Mouse (Mus musculus) CH12.LX (cell line): ENCODE measurements around the gene Olfr1394. TPM values are rescaled to one million over a fixed set of nuclear protein-coding genes. Genes with fewer than 3 reads are reported as not detected.

Experiments
- DNase-seq: peaks from one replicate; pipeline ENCODE4 v3.0.0-alpha.2; 2013; ENCODE audit errors: extremely low read depth
- H3K27ac ChIP-seq: 2 replicates; pipeline ENCODE4 v1.5.1; 2012; ENCODE audit warnings: low read depth, mild to moderate bottlenecking, control low read depth, moderate library complexity; ENCODE audit not compliant: insufficient read depth
- H3K27me3 ChIP-seq: replicated peaks from 2 replicates; pipeline ENCODE3; 2012; ENCODE audit warnings: inconsistent platforms
- H3K36me3 ChIP-seq, 2 experiments: replicated peaks in 1 of 2; 2 replicates each; pipeline versions ENCODE3 to v1.6.1; 2012; ENCODE audit warnings: inconsistent platforms in 1 of 2, low read length in 1 of 2, mild to moderate bottlenecking in 1 of 2, mixed read lengths in 1 of 2, moderate library complexity in 1 of 2; ENCODE audit not compliant: control insufficient read depth in 1 of 2, insufficient read depth in 1 of 2
- H3K4me1 ChIP-seq, 2 experiments: 2 replicates each; pipeline ENCODE4 v1.6.1; 2012; ENCODE audit warnings: inconsistent platforms in 1 of 2, moderate library complexity in 1 of 2; ENCODE audit not compliant: insufficient read depth in 2 of 2, control insufficient read depth in 1 of 2
- H3K4me2 ChIP-seq: 2 replicates; pipeline ENCODE4 v1.6.1; 2012; ENCODE audit warnings: low read depth, mild to moderate bottlenecking, control low read depth; ENCODE audit not compliant: poor library complexity, insufficient read depth, severe bottlenecking
- H3K4me3 ChIP-seq, 3 experiments: fragments of 150-350 bp in 1 of 3; sonication (generic) in 1 of 3; replicated peaks in 1 of 3; 2 replicates each; pipeline versions ENCODE3 to v1.5.1; 2011 to 2012; ENCODE audit warnings: low read depth in 2 of 3, low read length in 2 of 3, mild to moderate bottlenecking in 2 of 3, moderate library complexity in 2 of 3, control low read depth in 1 of 3, improper control_type of control experiment in 1 of 3, inconsistent platforms in 1 of 3, mixed read lengths in 1 of 3; ENCODE audit not compliant: poor library complexity in 1 of 3
- H3K79me2 ChIP-seq: replicated peaks from 2 replicates; pipeline ENCODE4 v1.6.1; 2012; ENCODE audit warnings: mild to moderate bottlenecking, moderate library complexity; ENCODE audit not compliant: control insufficient read depth, poor library complexity, insufficient read depth, severe bottlenecking; ENCODE audit errors: extremely low read depth
- H3K9ac ChIP-seq: 2 replicates; pipeline ENCODE4 v1.6.1; 2012; ENCODE audit warnings: low read depth, mild to moderate bottlenecking, control low read depth, moderate library complexity; ENCODE audit not compliant: insufficient read depth
- H3K9me3 ChIP-seq: replicated peaks from 2 replicates; pipeline ENCODE3; 2012; ENCODE audit warnings: low read length, inconsistent platforms, mixed read lengths
- BHLHE40 ChIP-seq: IDR thresholded peaks from 2 replicates; pipeline ENCODE4 v1.6.1; 2011; ENCODE audit warnings: mild to moderate bottlenecking, low read depth, low read length, improper control_type of control experiment
- CHD2 ChIP-seq: IDR thresholded peaks from 2 replicates; pipeline ENCODE4 v1.6.1; 2011; ENCODE audit warnings: low read length, improper control_type of control experiment
- CTCF ChIP-seq, 2 experiments: IDR thresholded peaks in 1 of 2; conservative IDR thresholded peaks in 1 of 2; 2 replicates each; pipeline ENCODE4 v1.5.1; 2011 to 2012; ENCODE audit warnings: low read depth in 2 of 2, low read length in 2 of 2, improper control_type of control experiment in 1 of 2, inconsistent platforms in 1 of 2, mild to moderate bottlenecking in 1 of 2, moderate library complexity in 1 of 2
- ELF1 ChIP-seq: IDR thresholded peaks from 2 replicates; pipeline ENCODE4 v1.6.1; 2014; ENCODE audit warnings: low read depth, mild to moderate bottlenecking, inconsistent platforms, low read length, improper control_type of control experiment
- EP300 ChIP-seq: IDR thresholded peaks from 2 replicates; pipeline ENCODE4 v1.6.1; 2011; ENCODE audit warnings: low read length, improper control_type of control experiment
- HCFC1 ChIP-seq: IDR thresholded peaks from 2 replicates; pipeline ENCODE4 v1.6.1; 2012; ENCODE audit warnings: low read depth, mild to moderate bottlenecking, inconsistent platforms, low read length, improper control_type of control experiment
- JUND ChIP-seq: conservative IDR thresholded peaks from 2 replicates; pipeline ENCODE4 v1.6.1; 2011; ENCODE audit warnings: low read depth, low read length, improper control_type of control experiment
- KAT2A ChIP-seq: IDR thresholded peaks from 2 replicates; pipeline ENCODE4 v1.6.1; 2012; ENCODE audit warnings: low read length, improper control_type of control experiment, inconsistent platforms; ENCODE audit not compliant: insufficient replicate concordance
- MAFK ChIP-seq: IDR thresholded peaks from 2 replicates; pipeline ENCODE4 v1.6.1; 2011; ENCODE audit warnings: low read length, improper control_type of control experiment; ENCODE audit not compliant: insufficient replicate concordance
- MEF2A ChIP-seq: IDR thresholded peaks from 2 replicates; pipeline ENCODE4 v1.6.1; 2014; ENCODE audit warnings: low read depth, mild to moderate bottlenecking, inconsistent platforms, low read length, improper control_type of control experiment, borderline replicate concordance
- MXI1 ChIP-seq: IDR thresholded peaks from 2 replicates; pipeline ENCODE4 v1.6.1; 2011; ENCODE audit warnings: mild to moderate bottlenecking, low read depth, low read length, improper control_type of control experiment
- NELFE ChIP-seq: IDR thresholded peaks from 2 replicates; pipeline ENCODE4 v1.6.1; 2011; ENCODE audit warnings: low read depth, low read length, improper control_type of control experiment
- NRF1 ChIP-seq: IDR thresholded peaks from 2 replicates; pipeline ENCODE4 v1.6.1; 2014; ENCODE audit warnings: low read depth, mild to moderate bottlenecking, inconsistent platforms, low read length, improper control_type of control experiment, moderate library complexity
- PAX5 ChIP-seq: IDR thresholded peaks from 2 replicates; pipeline ENCODE4 v1.6.1; 2012; ENCODE audit warnings: low read length, inconsistent platforms, mixed read lengths
- POLR2AphosphoS2 ChIP-seq: IDR thresholded peaks from 2 replicates; pipeline ENCODE4 v1.6.1; 2011; ENCODE audit warnings: low read depth, low read length, improper control_type of control experiment
- RAD21 ChIP-seq: IDR thresholded peaks from 2 replicates; pipeline ENCODE4 v1.6.1; 2011; ENCODE audit warnings: low read depth, mild to moderate bottlenecking, low read length, improper control_type of control experiment, moderate library complexity
- RCOR1 ChIP-seq: conservative IDR thresholded peaks from 2 replicates; pipeline ENCODE4 v1.6.1; 2012; ENCODE audit warnings: low read depth, mild to moderate bottlenecking, inconsistent platforms, low read length, improper control_type of control experiment
- SMC3 ChIP-seq: IDR thresholded peaks from 2 replicates; pipeline ENCODE4 v1.6.1; 2011; ENCODE audit warnings: low read depth, low read length, improper control_type of control experiment
- TBP ChIP-seq: conservative IDR thresholded peaks from 2 replicates; pipeline ENCODE4 v1.6.1; 2011; ENCODE audit warnings: low read depth, low read length, improper control_type of control experiment
- TCF12 ChIP-seq: IDR thresholded peaks from 2 replicates; pipeline ENCODE4 v1.6.1; 2014; ENCODE audit warnings: low read depth, mild to moderate bottlenecking, inconsistent platforms, low read length, improper control_type of control experiment
- USF2 ChIP-seq: conservative IDR thresholded peaks from 2 replicates; pipeline ENCODE4 v1.6.1; 2011; ENCODE audit warnings: low read depth, low read length, improper control_type of control experiment
- ZC3H11A ChIP-seq: IDR thresholded peaks from 2 replicates; pipeline ENCODE4 v1.6.1; 2012; ENCODE audit warnings: low read depth, mild to moderate bottlenecking, inconsistent platforms, low read length, improper control_type of control experiment
- ZKSCAN1 ChIP-seq: IDR thresholded peaks from 2 replicates; pipeline ENCODE4 v1.6.1; 2012; ENCODE audit warnings: low read depth, inconsistent platforms, low read length, improper control_type of control experiment, borderline replicate concordance
- ZNF384 ChIP-seq: IDR thresholded peaks from 2 replicates; pipeline ENCODE4 v1.6.1; 2012; ENCODE audit warnings: low read depth, low read length, improper control_type of control experiment, inconsistent platforms
- dilution Hi-C: fragments of 300-500 bp; cut with MboI; formaldehyde crosslinking; loops from 2 replicates; pipeline ENCODE4 v1.14.3; 2020; ENCODE audit warnings: low sequenced_read_pairs; ENCODE audit not compliant: extremely low pct_unique_long_range_greater_than_20kb, extremely low pct_ligation_motif_present
- in situ Hi-C: fragments of 300-500 bp; cut with MboI; formaldehyde crosslinking; loops from 3 replicates; pipeline ENCODE4 v1.14.3; 2019; ENCODE audit warnings: low sequenced_read_pairs, low pct_ligation_motif_present, low pct_unique_long_range_greater_than_20kb, mixed read lengths
- polyA plus RNA-seq: library from polyadenylated mRNA; unstranded; fragments of >175 nt; gene quantifications from 2 replicates; pipeline ENCODE4 v1.2.1, GENCODE M21; 2012; ENCODE audit warnings: low read depth; ENCODE audit not compliant: insufficient read length
- total RNA-seq, 2 experiments: library from RNA; depleted of rRNA; stranded (reverse); fragments of 300-350 nt in 1 of 2; fragments of >200 nt in 1 of 2; gene quantifications; 2 replicates each; pipeline ENCODE4 v1.2.3; 2012 to 2014

The Olfr1394 gene
- total and polyA plus RNA-seq, 3 experiments: not detected

DNA sequence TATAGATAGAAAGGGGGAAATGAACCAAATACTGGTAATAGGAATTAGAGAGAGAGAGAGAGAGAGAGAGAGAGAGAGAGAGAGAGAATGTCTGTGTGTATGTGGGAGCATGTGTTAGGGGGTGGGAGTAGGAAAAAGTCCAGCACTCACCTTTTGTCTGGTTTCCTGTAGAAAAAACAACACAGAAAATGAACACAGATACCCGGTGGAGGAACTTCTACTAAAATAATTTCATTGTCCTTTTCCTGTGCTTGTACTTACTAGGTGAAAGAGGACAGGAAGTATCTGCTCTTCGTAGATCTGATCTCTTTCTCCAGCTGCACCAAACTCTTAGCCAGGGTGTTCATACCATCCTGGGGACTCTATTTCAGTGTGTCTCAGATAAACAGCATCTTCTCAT, 40.0 kb upstream of the Olfr1394 start:
- DNase-seq: no peak
- Histone ChIP-seq H3K4me2 (no peak overlapping the region), H3K27ac (no peak overlapping the region), H3K4me1 (no peaks in the 10 kb centered on the region), H3K9ac (no peak overlapping the region), H3K4me3 (no peak overlapping the region), H3K79me2 (no peaks in the 10 kb centered on the region), H3K27me3 (peaks cover 4% of the 10 kb centered on the region), H3K36me3 (no peaks in the 10 kb centered on the region), H3K9me3 (no peaks in the 10 kb centered on the region)
- in situ Hi-C loops: loop anchor here (25.0 kb wide), 1 partner anchor 148 kb away; no protein-coding TSS in a partner anchor
- dilution Hi-C loops: no loop called here
- TF ChIP-seq POLR2AphosphoS2 (no peak), PAX5 (no peak), ZKSCAN1 (no peak), RCOR1 (no peak), RAD21 (no peak), MEF2A (no peak), NELFE (no peak), MAFK (no peak), MXI1 (no peak), JUND (no peak), NRF1 (no peak), EP300 (no peak), HCFC1 (no peak), TCF12 (no peak), TBP (no peak), BHLHE40 (no peak), SMC3 (no peak), ZC3H11A (no peak), USF2 (no peak)
- TF ChIP-seq, all 38 proteins: peak for 0

GRCm38 (mm10) chr11:49114774-49115173, 39.4 kb upstream of the Olfr1394 start, which contains the start of gene Olfr1396:
Olfr1396 (minus strand) TSS chr11:49114874.
- Histone ChIP-seq H3K9me3 (no peaks in the 10 kb centered on the region), H3K4me1 (no peaks in the 10 kb centered on the region), H3K4me3 (no peak within 1 kb of the TSS), H3K27me3 (peaks cover 4% of the 10 kb centered on the region), H3K36me3 (no peaks in the 10 kb centered on the region), H3K9ac (no peak within 1 kb of the TSS), H3K79me2 (no peaks in the 10 kb centered on the region), H3K4me2 (no peak within 1 kb of the TSS), H3K27ac (no peak within 1 kb of the TSS)
- no peak for DNase-seq
- dilution Hi-C loops (no loop called here), in situ Hi-C loops (loop anchor here (25.0 kb wide), 1 partner anchor 148 kb away; no protein-coding TSS in a partner anchor)
- TF ChIP-seq NRF1 (no peak), JUND (no peak), ELF1 (no peak), PAX5 (no peak), EP300 (no peak), CHD2 (no peak), NELFE (no peak), CTCF (conservative IDR thresholded peaks at IDR 0.05 in 1 of 2, IDR thresholded peaks at IDR 0.05 in 1 of 2; ENCODE audit: low read depth in 2 of 2, low read length in 2 of 2) (no peak), RCOR1 (no peak), KAT2A (no peak), ZNF384 (no peak), RAD21 (no peak)
